Mouse (Mus musculus) kidney, postnatal 0 days (tissue): ENCODE results near the gene Nprl3. TPM values are rescaled to one million over a fixed set of nuclear protein-coding genes. Genes with fewer than 3 reads are reported as not detected.
"Not testable (repeated sequence)": the region's sequence is repeated elsewhere in the genome, so short reads cannot be mapped to it uniquely, and the experiment has no call there.

ENCODE experiments used
- ATAC-seq: fragments of 200-750 bp; cut with Nextera tagmentation; replicated peaks from 2 replicates; pipeline ENCODE4 v1.8.0; 2017; ENCODE audit warnings: low read depth, moderate number of reproducible peaks, moderate TSS enrichment, moderate library complexity; ENCODE audit not compliant: low FRiP score
- DNase-seq: peaks from one replicate; pipeline ENCODE4 v3.0.0-alpha.2; 2016; ENCODE audit warnings: low spot score
- H3K27ac ChIP-seq: fragments of 300-500 bp; sonication (generic); 2 replicates; pipeline ENCODE4 v1.5.1; 2014; ENCODE audit warnings: mild to moderate bottlenecking
- H3K27me3 ChIP-seq: fragments of 300-500 bp; sonication (generic); 2 replicates; pipeline ENCODE4 v1.6.1; 2014; ENCODE audit warnings: low read length, mixed read lengths; ENCODE audit not compliant: insufficient read depth
- H3K36me3 ChIP-seq: fragments of 300-500 bp; sonication (generic); 2 replicates; pipeline ENCODE4 v1.6.1; 2014; ENCODE audit warnings: low read length, mixed read lengths; ENCODE audit not compliant: insufficient read depth
- H3K4me1 ChIP-seq: fragments of 300-500 bp; sonication (generic); replicated peaks from 2 replicates; pipeline ENCODE4 v1.6.1; 2014; ENCODE audit warnings: antibody characterized with exemption, low read length, mixed read lengths; ENCODE audit not compliant: insufficient read depth
- H3K4me2 ChIP-seq: fragments of 300-500 bp; sonication (generic); 2 replicates; pipeline ENCODE4 v1.6.1; 2014; ENCODE audit warnings: mild to moderate bottlenecking, low read length, moderate library complexity, mixed read lengths
- H3K4me3 ChIP-seq: fragments of 300-500 bp; sonication (generic); replicated peaks from 2 replicates; pipeline ENCODE4 v1.5.1; 2014; ENCODE audit warnings: low read depth, low read length
- H3K9ac ChIP-seq: fragments of 300-500 bp; sonication (generic); 2 replicates; pipeline ENCODE4 v1.6.1; 2014; ENCODE audit warnings: low read depth, low read length
- H3K9me3 ChIP-seq: fragments of 300-500 bp; sonication (generic); replicated peaks from 2 replicates; pipeline ENCODE4 v1.6.1; 2016; ENCODE audit warnings: low read length, inconsistent platforms, mixed read lengths
- CTCF ChIP-seq: IDR thresholded peaks from 2 replicates; pipeline ENCODE4 v1.5.1; 2016; ENCODE audit warnings: antibody characterized with exemption, low read depth, mild to moderate bottlenecking, moderate library complexity
- WGBS: fragments of 180-500 bp; shearing (Covaris S2); extraction: QIAGEN DNeasy Blood & Tissue Kit; methylation state at CpG from one replicate; pipeline ENCODE4 v1.1.7; 2014; 5-methylcytosine and 5-hydroxymethylcytosine counted together
- polyA plus RNA-seq: library from polyadenylated mRNA; unstranded; fragments of >200 nt; fragmentation: Nextera tagmentation; extraction: Ambion mirVana; gene quantifications from 2 replicates; pipeline ENCODE4 v1.2.1, GENCODE M21; 2015

Gene Nprl3
- polyA plus RNA-seq, 1 experiment from 2014 or later, result 36.9 TPM

DNA sequence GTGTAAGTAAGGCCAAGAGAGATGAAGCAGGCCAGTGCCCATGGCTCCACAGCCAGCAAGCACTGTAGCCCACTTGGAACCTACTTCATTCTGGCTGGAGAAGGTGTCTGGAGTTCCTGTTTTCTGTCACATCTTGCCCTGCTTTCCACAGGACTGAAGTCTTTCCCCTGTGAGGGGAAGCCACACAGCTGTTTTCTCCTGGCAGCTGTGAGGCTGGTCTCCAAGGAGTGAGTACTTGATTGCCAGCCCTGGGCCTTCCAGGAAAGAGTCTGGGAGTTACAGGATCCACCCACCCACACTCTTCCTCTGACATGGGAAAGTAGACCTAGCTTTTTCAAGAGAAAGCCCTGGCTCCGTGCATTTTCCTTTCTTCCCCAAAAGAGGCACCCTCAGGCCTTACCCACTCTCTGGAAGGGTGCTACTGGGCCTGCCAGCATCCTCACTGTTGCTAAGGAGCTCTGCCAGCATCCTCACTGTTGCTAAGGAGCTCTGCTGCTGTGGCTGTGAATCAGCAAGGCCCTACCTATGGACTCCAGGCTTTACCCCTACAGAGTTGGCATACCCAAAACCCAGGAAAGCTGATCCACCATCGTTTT, 35.4 kb upstream of the Nprl3 start:
- no peak for TF ChIP-seq CTCF
- 53% methylated on average over 2 of the region's 2 CpGs for WGBS
- no peak for DNase-seq

DNA sequence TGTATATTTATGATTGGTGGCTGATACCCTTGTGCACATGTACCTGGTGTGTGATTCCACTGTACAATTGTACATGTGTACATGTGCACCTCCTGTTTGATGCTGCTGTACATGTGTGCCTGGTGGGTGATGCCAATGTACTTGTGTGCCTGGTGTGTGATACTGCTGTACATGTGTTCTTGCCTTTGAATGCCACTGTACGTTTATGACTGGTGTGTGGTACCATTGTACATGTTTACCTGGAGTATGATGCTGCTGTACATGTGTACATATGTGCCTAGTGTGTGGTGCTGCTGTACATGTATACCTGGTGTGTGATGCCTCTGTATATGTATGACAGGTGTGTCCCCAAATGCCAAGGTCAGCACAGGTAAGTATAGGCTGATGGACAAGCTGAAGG, 34.0 kb upstream of the Nprl3 start:
- DNase-seq (no peak), ATAC-seq (no peak)
- Histone ChIP-seq H3K9me3 (no peaks in the 10 kb centered on the region), H3K9ac (no peak overlapping the region), H3K27ac (no peak overlapping the region), H3K27me3 (no peaks in the 10 kb centered on the region), H3K4me1 (no peaks in the 10 kb centered on the region), H3K4me2 (no peak overlapping the region), H3K4me3 (no peak overlapping the region), H3K36me3 (no peaks in the 10 kb centered on the region)
- 73% methylated on average over 1 of the region's 1 CpGs for WGBS
- TF ChIP-seq CTCF, result no peak

More for the DNA sequence above, 35.4 kb upstream of the Nprl3 start:
- Histone ChIP-seq H3K4me2 (no peak overlapping the region), H3K4me1 (no peaks in the 10 kb centered on the region), H3K27ac (no peak overlapping the region), H3K9ac (no peak overlapping the region), H3K36me3 (no peaks in the 10 kb centered on the region), H3K4me3 (no peak overlapping the region), H3K27me3 (no peaks in the 10 kb centered on the region), H3K9me3 (no peaks in the 10 kb centered on the region)
- no peak for ATAC-seq

DNA sequence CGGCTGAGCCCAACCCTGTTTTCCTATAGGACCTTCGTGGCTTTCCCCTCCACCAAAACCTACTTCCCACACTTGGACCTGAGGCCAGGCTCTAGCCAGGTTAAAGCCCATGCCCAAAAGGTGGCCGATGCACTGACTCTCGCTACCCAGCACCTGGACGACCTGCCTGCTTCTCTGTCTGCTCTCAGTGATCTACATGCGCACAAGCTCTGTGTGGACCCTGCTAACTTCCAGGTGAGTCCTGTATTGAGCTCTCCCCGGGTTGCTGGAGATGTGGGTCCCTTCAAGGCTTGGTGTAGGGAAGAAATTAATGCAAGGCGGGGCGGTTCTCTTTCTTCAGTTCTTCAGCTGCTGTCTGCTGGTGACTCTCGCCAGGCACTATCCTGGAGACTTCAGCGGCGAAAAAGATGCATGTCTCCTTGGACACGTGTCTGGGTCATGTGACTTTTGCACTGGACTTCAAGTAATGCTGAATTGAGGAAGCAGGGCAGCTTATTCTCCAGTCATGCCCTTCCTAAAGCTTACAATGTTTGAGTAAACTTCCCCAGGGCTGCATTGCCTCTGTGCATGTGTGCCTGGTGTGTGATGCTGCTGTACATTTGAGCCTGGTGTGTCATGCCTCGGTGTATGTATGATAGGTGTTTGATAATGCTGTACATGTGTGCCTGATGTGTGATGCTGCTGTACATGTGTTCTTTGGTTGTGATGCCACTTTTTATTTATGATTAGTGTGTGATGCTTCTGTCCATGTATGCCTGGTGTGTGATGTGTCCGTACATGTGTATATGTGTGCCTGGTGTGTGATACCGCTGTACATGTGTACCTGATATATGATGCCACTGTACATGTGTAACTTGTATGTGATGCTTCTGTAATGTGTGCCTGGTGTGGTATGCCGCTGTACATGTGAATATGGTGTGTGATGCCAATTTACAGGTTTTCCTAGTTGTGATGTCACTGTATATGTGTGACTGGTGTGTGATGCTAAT, 33.1 kb upstream of the Nprl3 start:
- 0 out of 2 replicates have a peak overlapping the region, but pooled peaks have one; percentile 36 for H3K4me2 ChIP-seq
- TF ChIP-seq CTCF, result no peak
- WGBS, result 49% methylated on average over 14 of the region's 17 CpGs
- H3K9ac ChIP-seq, result no peak overlapping the region
- no peaks in the 10 kb centered on the region for H3K4me1 ChIP-seq
- ATAC-seq (no peak), DNase-seq (no peak)
- H3K9me3 ChIP-seq, result no peaks in the 10 kb centered on the region
- H3K36me3 ChIP-seq, result no peaks in the 10 kb centered on the region
- no peak overlapping the region for H3K4me3 ChIP-seq
- H3K27ac ChIP-seq, result no peak overlapping the region
- no peaks in the 10 kb centered on the region for H3K27me3 ChIP-seq

DNA sequence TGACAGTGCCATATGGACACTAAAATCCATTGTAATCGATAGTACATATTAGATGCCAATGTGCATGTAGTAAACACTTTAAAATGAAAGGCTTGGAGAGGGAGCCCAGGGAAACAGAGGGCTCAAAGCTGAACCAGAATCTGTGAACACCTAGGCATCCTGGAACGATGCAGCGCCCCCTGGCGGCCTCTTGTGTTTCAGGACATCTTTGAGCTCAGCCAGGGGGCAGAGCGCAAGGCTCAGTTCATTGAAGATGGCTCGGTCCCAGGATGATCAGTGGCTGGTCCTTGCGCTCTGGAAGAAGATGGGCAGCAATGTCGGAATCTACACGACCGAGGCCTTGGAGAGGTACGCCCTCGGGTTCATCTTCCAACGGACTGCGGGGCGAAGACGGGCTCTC, 32.4 kb upstream of the Nprl3 start, which contains the start of gene Hbq1a:
Gene Hbq1a (plus strand): TSS at position 205 of the 400 bp plus-strand sequence.
- not testable (repeated sequence) for H3K4me3 ChIP-seq, H3K27ac ChIP-seq, H3K9me3 ChIP-seq, H3K9ac ChIP-seq, H3K4me1 ChIP-seq, H3K36me3 ChIP-seq, H3K27me3 ChIP-seq
- peak; percentile 86 for TF ChIP-seq CTCF
- WGBS, result 10% methylated on average over 16 of the region's 16 CpGs
- peak; percentile 43 for DNase-seq
- 0 out of 2 replicates have a peak within 1 kb of the TSS, but pooled peaks have one; percentile 36 for H3K4me2 ChIP-seq
- peak; percentile 59 for ATAC-seq

DNA sequence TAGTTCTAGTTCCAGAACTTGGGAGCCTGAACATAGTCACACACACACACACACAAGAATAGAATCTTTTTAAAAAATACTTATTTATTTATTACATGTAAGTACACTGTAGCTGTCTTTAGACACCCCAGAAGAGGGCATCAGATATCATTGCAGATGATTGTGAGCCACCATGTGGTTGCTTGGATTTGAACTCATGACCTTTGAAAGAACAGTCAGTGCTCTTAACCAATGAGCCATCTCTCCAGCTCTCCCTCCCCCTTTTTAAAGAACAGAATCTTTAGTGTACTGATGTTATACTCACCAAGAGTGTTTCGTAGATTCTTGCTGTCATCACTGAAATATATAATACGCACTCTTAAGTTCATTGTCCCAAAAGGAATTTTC, 31.0 kb upstream of the Nprl3 start:
- Histone ChIP-seq H3K9me3 (no peaks in the 10 kb centered on the region), H3K27me3 (no peaks in the 10 kb centered on the region), H3K27ac (no peak overlapping the region), H3K4me1 (no peaks in the 10 kb centered on the region), H3K4me2 (no peak overlapping the region), H3K36me3 (no peaks in the 10 kb centered on the region), H3K9ac (no peak overlapping the region), H3K4me3 (no peak overlapping the region)
- WGBS, result 89% methylated on average over 2 of the region's 2 CpGs
- DNase-seq (no peak), ATAC-seq (no peak)
- peak; percentile 9 for TF ChIP-seq CTCF

DNA sequence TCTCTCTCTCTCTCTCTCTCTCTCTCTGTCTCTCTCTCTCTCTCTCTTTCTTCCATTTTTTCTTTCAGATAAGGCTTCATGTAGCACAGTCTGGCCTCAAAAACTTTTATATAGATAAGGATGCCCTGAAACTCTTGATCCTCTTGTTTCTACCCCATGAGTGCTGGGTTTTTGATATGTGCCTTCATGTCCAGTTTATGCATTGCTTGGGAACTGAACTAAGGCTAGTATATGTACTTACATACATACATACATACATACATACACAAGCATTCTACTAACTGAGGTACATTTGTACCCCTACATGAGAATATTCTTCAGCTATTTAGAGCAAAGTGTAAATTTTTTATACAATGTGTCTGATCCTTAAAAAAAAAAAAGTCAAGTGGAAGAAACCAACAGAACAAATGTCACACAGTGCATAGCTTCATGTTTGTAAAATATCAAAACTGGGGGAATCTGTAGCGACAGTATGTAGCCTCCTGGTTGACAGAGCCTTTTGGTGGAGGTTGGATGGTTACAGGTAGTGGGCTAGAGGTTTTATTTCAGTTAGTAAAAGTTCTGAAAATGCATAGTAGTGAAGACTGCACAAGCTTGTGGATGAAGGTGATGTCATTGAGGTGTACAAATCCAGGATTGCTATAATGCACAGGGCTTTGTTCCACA, 30.5 kb upstream of the Nprl3 start:
- no peak for DNase-seq
- Histone ChIP-seq H3K9ac (no peak overlapping the region), H3K4me2 (no peak overlapping the region), H3K36me3 (no peaks in the 10 kb centered on the region), H3K4me1 (no peaks in the 10 kb centered on the region), H3K4me3 (no peak overlapping the region), H3K9me3 (no peaks in the 10 kb centered on the region), H3K27ac (no peak overlapping the region), H3K27me3 (no peaks in the 10 kb centered on the region)
- TF ChIP-seq CTCF, result no peak
- ATAC-seq, result no peak
- 86% methylated on average over 1 of the region's 1 CpGs for WGBS

DNA sequence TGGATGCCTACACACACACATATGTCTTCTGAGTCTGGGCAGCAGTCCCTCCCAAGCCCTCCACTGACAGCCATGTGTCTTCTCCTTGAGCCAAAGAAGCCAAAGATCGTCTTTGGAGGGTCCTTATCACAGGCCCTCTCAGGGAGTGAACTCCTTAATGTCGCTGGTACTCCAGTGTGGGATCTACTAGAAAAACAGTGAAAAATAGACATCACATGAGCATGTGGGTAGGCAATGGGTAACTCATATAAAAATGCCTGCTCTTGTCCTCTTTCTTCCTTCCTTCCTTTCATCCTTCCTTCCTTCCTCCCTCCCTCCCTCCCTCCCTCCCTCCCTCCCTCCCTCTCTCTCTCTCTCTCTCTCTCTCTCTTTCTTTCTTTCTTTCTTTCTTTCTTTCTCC, 29.9 kb upstream of the Nprl3 start:
- H3K27me3 ChIP-seq, H3K36me3 ChIP-seq, DNase-seq, H3K4me3 ChIP-seq, H3K27ac ChIP-seq, H3K4me1 ChIP-seq, H3K9me3 ChIP-seq, H3K9ac ChIP-seq, ATAC-seq, H3K4me2 ChIP-seq: not testable (repeated sequence)
- 43% methylated on average over 2 of the region's 2 CpGs for WGBS

DNA sequence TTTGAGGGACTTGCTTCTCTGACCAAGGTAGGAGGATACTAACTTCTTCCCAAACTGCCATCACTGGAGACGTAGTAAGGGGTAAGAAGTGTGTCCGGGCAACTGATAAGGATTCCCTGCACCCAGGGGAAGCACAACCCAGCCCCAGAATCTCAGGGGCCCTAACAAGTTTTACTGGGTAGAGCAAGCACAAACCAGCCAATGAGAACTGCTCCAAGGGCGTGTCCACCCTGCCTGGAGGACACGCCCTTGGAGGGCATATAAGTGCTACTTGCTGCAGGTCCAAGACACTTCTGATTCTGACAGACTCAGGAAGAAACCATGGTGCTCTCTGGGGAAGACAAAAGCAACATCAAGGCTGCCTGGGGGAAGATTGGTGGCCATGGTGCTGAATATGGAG, 28.7 kb upstream of the Nprl3 start, which contains the start of gene Hba-a2:
Gene Hba-a2 (plus strand): TSS at position 287 of the 400 bp plus-strand sequence.
- not testable (repeated sequence) for H3K4me3 ChIP-seq, H3K27ac ChIP-seq, H3K27me3 ChIP-seq, H3K9ac ChIP-seq, ATAC-seq, H3K4me2 ChIP-seq, DNase-seq, H3K9me3 ChIP-seq, H3K4me1 ChIP-seq, H3K36me3 ChIP-seq
- WGBS, result no CpG with 5 or more reads among the region's 4 CpGs
